In the genomic region with DNA sequence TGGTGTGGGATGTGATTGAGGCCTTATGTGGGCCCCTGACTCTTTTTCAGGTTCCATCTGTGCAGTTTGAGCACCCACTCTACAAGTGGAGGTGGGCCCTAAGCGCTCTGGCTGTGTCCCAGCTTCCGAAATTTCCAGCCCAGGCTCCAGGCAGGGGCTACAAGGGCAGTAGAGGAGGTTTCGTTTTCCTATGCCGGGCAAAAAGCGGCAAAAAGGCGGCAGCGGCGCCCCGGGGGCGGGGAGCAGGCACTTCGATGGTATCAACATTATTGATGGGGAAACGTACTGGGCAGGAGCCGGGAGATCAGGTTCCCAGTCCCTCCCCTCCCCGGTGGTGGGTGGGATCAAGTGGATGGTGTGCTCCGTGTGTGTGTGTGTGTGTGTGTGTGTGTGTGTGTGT, we compare ENCODE assay signal across 8 mouse cellular contexts. TPM values are rescaled to one million over a fixed set of nuclear protein-coding genes. Genes with fewer than 3 reads are reported as not detected.
DNase-seq lines count a peak whose midpoint lies in the region; ATAC-seq and TF ChIP-seq lines count a peak whose summit lies in the region.

No protein-coding gene starts in this region.

- H3K27ac ChIP-seq in heart, embryonic 11.5 days (ENCODE audit: low read depth, low read length): no peak overlapping the region
- no peak overlapping the region for H3K27ac ChIP-seq in intestine, embryonic 14.5 days (ENCODE audit: low read depth)
- no peak overlapping the region for H3K27ac ChIP-seq in liver, embryonic 13.5 days
- no peak overlapping the region for H3K27ac ChIP-seq in cerebellum, adult 2 months (ENCODE audit: insufficient read depth, low read length)

- no peak for TF ChIP-seq POLR2A in cerebellum, adult 2 months (IDR thresholded peaks at IDR 0.05; ENCODE audit: borderline replicate concordance, insufficient read depth, low read length)

- intact Hi-C loops in heart, postnatal 14 days (cut with DNase I): no loop called here

- peak overlapping the region; percentile 23; the same call in 1 of the 2 replicates for H3K9ac ChIP-seq in heart, embryonic 11.5 days (ENCODE audit: low read depth, low read length)
- H3K9ac ChIP-seq in intestine, embryonic 14.5 days (ENCODE audit: low read length): no peak overlapping the region
- no peak overlapping the region for H3K9ac ChIP-seq in liver, embryonic 13.5 days

- WGBS in heart, embryonic 11.5 days (ENCODE audit: insufficient replicate concordance): under 1% methylated on average over 14 of the region's 15 CpGs
- under 1% methylated on average over 13 of the region's 15 CpGs for WGBS in intestine, embryonic 14.5 days
- 2% methylated on average over 15 of the region's 15 CpGs for WGBS in liver, embryonic 13.5 days (ENCODE audit: insufficient replicate concordance)
- WGBS in cerebellum, adult 2 months: 5% methylated on average over 15 of the region's 15 CpGs

- no peaks in the 10 kb centered on the region for H3K36me3 ChIP-seq in heart, embryonic 11.5 days (ENCODE audit: control insufficient read depth, insufficient read depth, low read length)
- H3K36me3 ChIP-seq in intestine, embryonic 14.5 days (ENCODE audit: control insufficient read depth, insufficient read depth, low read length): no peaks in the 10 kb centered on the region
- no peaks in the 10 kb centered on the region for H3K36me3 ChIP-seq in liver, embryonic 13.5 days

- H3K4me2 ChIP-seq in heart, embryonic 11.5 days: peak overlapping the region; percentile 89
- H3K4me2 ChIP-seq in intestine, embryonic 14.5 days (ENCODE audit: low read length): peak overlapping the region; percentile 26; the same call in 1 of the 2 replicates
- H3K4me2 ChIP-seq in liver, embryonic 13.5 days: peak overlapping the region; percentile 55

- peak overlapping the region; percentile 84 for H3K4me3 ChIP-seq in heart, embryonic 11.5 days (ENCODE audit: low read depth, low read length)
- H3K4me3 ChIP-seq in intestine, embryonic 14.5 days (ENCODE audit: low read depth, low read length): peak overlapping the region; percentile 13; the same call in 1 of the 2 replicates
- H3K4me3 ChIP-seq in liver, embryonic 13.5 days (replicated peaks): peak overlapping the region; percentile 21; the same call in 1 of the 2 replicates
- no peak overlapping the region for H3K4me3 ChIP-seq in cerebellum, adult 2 months (replicated peaks; ENCODE audit: insufficient read depth, low read depth, low read length)

- H3K27me3 ChIP-seq in heart, embryonic 11.5 days (ENCODE audit: control insufficient read depth, insufficient read depth, low read length): peaks cover 35% of the 10 kb centered on the region
- H3K27me3 ChIP-seq in intestine, embryonic 14.5 days (replicated peaks; ENCODE audit: control insufficient read depth, insufficient read depth, low read length): peaks cover 84% of the 10 kb centered on the region
- peaks cover 83% of the 10 kb centered on the region for H3K27me3 ChIP-seq in liver, embryonic 13.5 days
- H3K27me3 ChIP-seq in cerebellum, adult 2 months (ENCODE audit: control insufficient read depth, insufficient read depth, low read length): peaks cover 8% of the 10 kb centered on the region; the same call in 1 of the 2 replicates

- H3K9me3 ChIP-seq in heart, embryonic 11.5 days (replicated peaks; ENCODE audit: control insufficient read depth, low read length): no peaks in the 10 kb centered on the region
- H3K9me3 ChIP-seq in intestine, embryonic 14.5 days (ENCODE audit: control insufficient read depth, low read length): no peaks in the 10 kb centered on the region
- no peaks in the 10 kb centered on the region for H3K9me3 ChIP-seq in liver, embryonic 13.5 days (replicated peaks)

- TF ChIP-seq CTCF in cerebellum, adult 2 months (IDR thresholded peaks at IDR 0.05; ENCODE audit: borderline replicate concordance, insufficient read depth, low read depth, low read length): no peak

- no peak for ATAC-seq in heart, embryonic 11.5 days (replicated peaks; ENCODE audit: insufficient number of reproducible peaks, low FRiP score, low TSS enrichment)
- ATAC-seq in intestine, embryonic 14.5 days (replicated peaks; ENCODE audit: low FRiP score, low TSS enrichment, low read depth): no peak
- ATAC-seq in liver, embryonic 13.5 days (ENCODE audit: low read depth): no peak

- DNase-seq in heart, postnatal 14 days: no peak
- peak; percentile 81 for DNase-seq in embryo, embryonic 11 days
- DNase-seq in intestine, embryonic 14.5 days (ENCODE audit: low spot score): peak; percentile 77
- no peak for DNase-seq in liver, embryonic 13.5 days
- no peak for DNase-seq in MN1 (ENCODE audit: low spot score)
- DNase-seq in cerebellum, adult 2 months: no peak
- no peak for DNase-seq in lung, postnatal 14 days

- H3K4me1 ChIP-seq in heart, embryonic 11.5 days (ENCODE audit: control insufficient read depth, insufficient read depth, low read length): peaks cover 12% of the 10 kb centered on the region
- peaks cover 3% of the 10 kb centered on the region; the same call in 1 of the 2 replicates for H3K4me1 ChIP-seq in intestine, embryonic 14.5 days (replicated peaks; ENCODE audit: control insufficient read depth, insufficient read depth, low read length)
- no peaks in the 10 kb centered on the region for H3K4me1 ChIP-seq in liver, embryonic 13.5 days (replicated peaks)
- H3K4me1 ChIP-seq in cerebellum, adult 2 months (ENCODE audit: control insufficient read depth, insufficient read depth, low read length): no peaks in the 10 kb centered on the region

RNA-seq across cellular contexts. Expression of a gene that starts 2.3 kb away (rescaled TPM):
- polyA plus RNA-seq in heart, embryonic 11.5 days (2014; fragmentation: Nextera tagmentation; extraction: Ambion mirVana): 7.7 TPM in 2 replicates
- 1 to 10 TPM; 1.0 to 1.8 TPM for total RNA-seq in heart, postnatal 14 days (2021)
- 2.8 and 3.3 TPM in 2 replicates for polyA plus RNA-seq in intestine, embryonic 14.5 days (2014; fragmentation: Nextera tagmentation; extraction: Ambion mirVana)
- 0.85 and 1.0 TPM in 2 replicates for polyA plus RNA-seq in liver, embryonic 13.5 days (2015; fragmentation: Nextera tagmentation; extraction: Ambion mirVana)
- 6.5 and 8.2 TPM in 2 replicates for polyA plus RNA-seq in cerebellum, adult 2 months (2012; rRNA removed)

Comparison
In these comparisons a context has a peak if more than half of its experiments do, and no peak if none do; other contexts are left out.
1. H3K4me2 ChIP-seq: peak in every context shown above with its lines; median percentile 89 in heart, embryonic 11.5 days; 55 in liver, embryonic 13.5 days; 26 in intestine, embryonic 14.5 days.
2. DNase-seq: peak in embryo, embryonic 11 days (single experiment) and intestine, embryonic 14.5 days (single experiment); none in heart, postnatal 14 days (0 of 2), liver, embryonic 13.5 days (single experiment), MN1 (single experiment), cerebellum, adult 2 months (0 of 2) and lung, postnatal 14 days (single experiment).